Mouse (Mus musculus): ENCODE data around the gene Liph.

- TF ChIP-seq CTCF (conservative IDR thresholded peaks at IDR 0.05; ENCODE audit: low read length) (no peak), POU5F1 (IDR thresholded peaks at IDR 0.05; ENCODE audit: borderline replicate concordance, low read length) (no peak)
Observed at GRCm38 (mm10) chr16:21996402-21996801, 939 bp upstream of the Liph start.

All from E14TG2a.4 (cell line).